Mouse (Mus musculus) cortical plate, adult 2 months (tissue): ENCODE measurements around the gene Tmem98.

ENCODE experiments used
- CTCF ChIP-seq: fragments of 200-500 bp; IDR thresholded peaks from 2 replicates; pipeline ENCODE4 v1.5.1; 2011; ENCODE audit warnings: mild to moderate bottlenecking, control low read depth, low read length; ENCODE audit not compliant: insufficient read depth; ENCODE audit errors: extremely low read depth
- POLR2A ChIP-seq: fragments of 200-500 bp; IDR thresholded peaks from 2 replicates; pipeline ENCODE4 v1.6.1; 2011; ENCODE audit warnings: mild to moderate bottlenecking, low read length, control low read depth; ENCODE audit not compliant: insufficient read depth; ENCODE audit errors: extremely low read depth

DNA sequence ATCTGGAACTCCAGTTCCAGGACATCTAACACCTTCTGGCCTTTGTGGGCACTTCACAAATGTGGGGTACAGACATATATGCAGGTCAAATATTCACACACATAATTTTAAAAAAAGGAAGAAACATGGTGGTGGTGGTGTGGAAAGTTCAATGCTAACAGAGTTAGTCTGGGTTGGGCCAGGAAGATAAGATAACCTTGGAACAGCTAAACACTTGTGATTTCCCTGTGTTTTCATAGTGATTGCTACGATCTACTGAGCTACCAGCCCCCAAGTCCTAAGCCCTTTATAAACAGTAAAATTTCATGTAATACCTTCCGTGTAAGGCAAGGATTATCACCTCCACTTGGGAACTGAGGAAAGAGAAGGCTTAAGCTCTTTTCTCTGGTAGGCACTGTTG is 46.9 kb downstream of the Tmem98 start:
- TF ChIP-seq CTCF (no peak), POLR2A (no peak)
